Mouse (Mus musculus) cerebellum, postnatal 4 days (tissue): ENCODE measurements around the gene Bnip2.

Experiments used
- DNase-seq, 2 experiments: peaks; one replicate each; pipeline ENCODE4 v3.0.0; 2022; ENCODE audit warnings: low spot score in 2 of 2, mixed read lengths in 1 of 2

Bnip2 gene

GRCm38 (mm10) chr9:69989303-69990121, at the start of gene Bnip2:
TSS of gene Bnip2 (plus strand) at chr9:69989466.
- DNase-seq: peak; percentile 92 to 97

GRCm38 (mm10) chr9:69940839-69941490, 48.3 kb upstream of the Bnip2 start:
- no peak for DNase-seq

- peak in 1 of 2 experiments; percentile 3 for DNase-seq
Measured at GRCm38 (mm10) chr9:69941556-69941955, 47.7 kb upstream of the Bnip2 start.

- peak in 1 of 2 experiments; percentile 22 for DNase-seq
Measured at GRCm38 (mm10) chr9:69948964-69949363, 40.3 kb upstream of the Bnip2 start.

- no peak for DNase-seq
Measured at GRCm38 (mm10) chr9:69949641-69950040, 39.6 kb upstream of the Bnip2 start.

GRCm38 (mm10) chr9:69961007-69961406, 28.3 kb upstream of the Bnip2 start:
- no peak for DNase-seq

GRCm38 (mm10) chr9:69964370-69964769, 24.9 kb upstream of the Bnip2 start:
- DNase-seq: no peak

- no peak for DNase-seq
Measured at GRCm38 (mm10) chr9:69985526-69985925, 3.7 kb upstream of the Bnip2 start.

- no peak for DNase-seq
Measured at GRCm38 (mm10) chr9:69986063-69986462, 3.2 kb upstream of the Bnip2 start.

- DNase-seq: no peak
Measured at GRCm38 (mm10) chr9:69986571-69986970, 2.7 kb upstream of the Bnip2 start.

GRCm38 (mm10) chr9:69987579-69987978, 1.7 kb upstream of the Bnip2 start:
- DNase-seq: peak; percentile 33 to 64

GRCm38 (mm10) chr9:69988706-69989302, 462 bp upstream of the Bnip2 start:
- DNase-seq: no peak

GRCm38 (mm10) chr9:69990346-69990745, 1.1 kb downstream of the Bnip2 start:
- DNase-seq: no peak

GRCm38 (mm10) chr9:69992841-69993277, 3.6 kb downstream of the Bnip2 start:
- DNase-seq: no peak

- DNase-seq: no peak
Measured at GRCm38 (mm10) chr9:69993479-69993878, 4.2 kb downstream of the Bnip2 start.

GRCm38 (mm10) chr9:69994547-69994946, 5.3 kb downstream of the Bnip2 start:
- no peak for DNase-seq

- no peak for DNase-seq
Measured at GRCm38 (mm10) chr9:69999318-69999717, 10.1 kb downstream of the Bnip2 start.

GRCm38 (mm10) chr9:70003516-70003915, 14.2 kb downstream of the Bnip2 start:
- no peak for DNase-seq

- DNase-seq: no peak
Measured at GRCm38 (mm10) chr9:70006984-70007383, 17.7 kb downstream of the Bnip2 start.

GRCm38 (mm10) chr9:70007506-70008248, 18.4 kb downstream of the Bnip2 start:
- DNase-seq: no peak

- DNase-seq: no peak
Measured at GRCm38 (mm10) chr9:70009754-70010304, 20.6 kb downstream of the Bnip2 start.
